9 mouse cellular contexts compared by ENCODE assay signal in genomic region chr6:84142481-84142880, GRCm38 (mm10).
DNase-seq lines count a peak whose midpoint lies in the region; ATAC-seq lines count a peak whose summit lies in the region.
"Had no signal": no experiment of that assay in that cellular context is flagged by ENCODE, and none has a peak within 500 bp of the region (broad histone marks: within the 10 kb centered on the region; RNA-seq: fewer than 3 reads in every experiment).

No protein-coding gene starts in this region.

- H3K4me3 ChIP-seq in embryonic facial prominence, embryonic 15.5 days (replicated peaks): no peak overlapping the region

- H3K27me3 ChIP-seq in embryonic facial prominence, embryonic 15.5 days: no peaks in the 10 kb centered on the region; the same call in 1 of the 2 replicates

- intact Hi-C loops in left cerebral cortex, postnatal 4 days (cut with DNase I): no loop called here
- intact Hi-C loops in left cerebral cortex, postnatal 25 days (cut with DNase I): no loop called here

- peak; percentile 37 to 53 for DNase-seq in cerebellum, postnatal 25 days
- no peak for DNase-seq in cerebellum, adult 9-10 months
- DNase-seq in left cerebral cortex, postnatal 4 days: peak; percentile 75
- no peak for DNase-seq in left cerebral cortex, postnatal 25 days (ENCODE audit: low spot score in 2 of 2)
- peak; percentile 39 to 78 for DNase-seq in kidney, postnatal 25 days
- no peak for DNase-seq in urinary bladder, postnatal 36 days (ENCODE audit: low spot score in 2 of 2)
- DNase-seq in urinary bladder, adult 2 months (ENCODE audit: low spot score): no peak
- DNase-seq: right cerebral cortex, postnatal 4 days had no signal

- no peak overlapping the region for H3K4me2 ChIP-seq in embryonic facial prominence, embryonic 15.5 days (replicated peaks)

- H3K9me3 ChIP-seq in embryonic facial prominence, embryonic 15.5 days (replicated peaks): no peaks in the 10 kb centered on the region

- no peaks in the 10 kb centered on the region for H3K36me3 ChIP-seq in embryonic facial prominence, embryonic 15.5 days

- ATAC-seq in embryonic facial prominence, embryonic 15.5 days (ENCODE audit: insufficient number of reproducible peaks, low FRiP score, low TSS enrichment, low read depth): no peak

- H3K4me1 ChIP-seq in embryonic facial prominence, embryonic 15.5 days: peaks cover 38% of the 10 kb centered on the region

- peak overlapping the region; percentile 75; the same call in 1 of the 2 replicates for H3K27ac ChIP-seq in embryonic facial prominence, embryonic 15.5 days (replicated peaks)

- no peak overlapping the region for H3K9ac ChIP-seq in embryonic facial prominence, embryonic 15.5 days

- WGBS in embryonic facial prominence, embryonic 15.5 days: 37% methylated on average over 9 of the region's 9 CpGs

Comparison
In these comparisons a context has a peak if more than half of its experiments do, and no peak if none do; other contexts are left out.
1. DNase-seq: peak in cerebellum, postnatal 25 days (2 of 2), left cerebral cortex, postnatal 4 days (single experiment) and kidney, postnatal 25 days (2 of 2); none in cerebellum, adult 9-10 months (single experiment), left cerebral cortex, postnatal 25 days (0 of 2), urinary bladder, postnatal 36 days (0 of 2) and urinary bladder, adult 2 months (single experiment).